Mouse (Mus musculus): ENCODE results near the gene Igbp1b. TPM values are rescaled to one million over a fixed set of nuclear protein-coding genes. Genes with fewer than 3 reads are reported as not detected.

The Igbp1b gene
- total RNA-seq (2023), result not detected

GRCm38 (mm10) chr6:138658516-138658915 is at the start of gene Igbp1b:
Gene Igbp1b, minus strand, starts transcription at chr6:138658544.

Other genes starting within 250 kb of the Igbp1b start
- not detected for gene Lmo3, start 76.6 kb downstream of the Igbp1b start, total RNA-seq (2023)

Data from neutrophil, adult 83 days (primary cell).